Mouse (Mus musculus): ENCODE results near the gene Slc2a9.

GRCm38 (mm10) chr5:38366650-38367470 lies 136.1 kb downstream of the Slc2a9 start:
- TF ChIP-seq POLR2A (IDR thresholded peaks at IDR 0.05; ENCODE audit: insufficient read depth, low read depth, low read length) (no peak), EP300 (IDR thresholded peaks at IDR 0.05; ENCODE audit: insufficient read depth, low read depth, low read length) (no peak)

Data from heart, adult 2 months (tissue).